Mouse (Mus musculus): Measurements from ENCODE around the gene Kpna2. TPM values are rescaled to one million over a fixed set of nuclear protein-coding genes. Genes with fewer than 3 reads are reported as not detected.

The Kpna2 gene
- 212 and 245 TPM in 2 replicates for total RNA-seq (2012; rRNA removed)

GRCm38 (mm10) chr11:106999151-106999948 is at the start of gene Kpna2:
Gene Kpna2, minus strand, starts transcription at chr11:106999541.
- peak within 1 kb of the TSS; percentile 78 for H3K27ac ChIP-seq (ENCODE audit: insufficient read depth, low read depth, low read length, poor library complexity, severe bottlenecking)
- H3K36me3 ChIP-seq (ENCODE audit: control insufficient read depth, insufficient read depth, low read length, poor library complexity, severe bottlenecking), result peaks cover 30% of the 10 kb centered on the region
- H3K9me3 ChIP-seq (ENCODE audit: control insufficient read depth, insufficient read depth, low read depth, low read length), result no peaks in the 10 kb centered on the region
- DNase-seq (ENCODE audit: low read depth, low spot score), result peak; percentile 96
- peak within 1 kb of the TSS; percentile 88 to 96 for H3K4me3 ChIP-seq (ENCODE audit: insufficient read depth in 1 of 2, low read depth in 1 of 2, low read length in 2 of 2, poor library complexity in 1 of 2, severe bottlenecking in 1 of 2)
- in situ Hi-C loops (cut with MboI; ENCODE audit: low sequenced_read_pairs in 2 of 2, unreplicated experiment in 2 of 2), result no loop called here
- peaks cover 2 to 7% of the 10 kb centered on the region in 2 experiments; a peak in 3 of 4 replicates for H3K4me1 ChIP-seq (ENCODE audit: control insufficient read depth in 2 of 2, insufficient read depth in 2 of 2, low read length in 2 of 2, poor library complexity in 1 of 2)
- TF ChIP-seq HCFC1 (IDR thresholded peaks at IDR 0.05; ENCODE audit: borderline replicate concordance, insufficient read depth, low read length) (no peak; the same call in 1 of the 2 replicates), ZNF384 (IDR thresholded peaks at IDR 0.05; ENCODE audit: low read depth, low read length) (peak; percentile 100), CHD2 (IDR thresholded peaks at IDR 0.05; ENCODE audit: low read depth, low read length) (peak; percentile 96), MAFK (IDR thresholded peaks at IDR 0.05; ENCODE audit: insufficient read depth, low read depth, low read length) (no peak), ZC3H11A (IDR thresholded peaks at IDR 0.05; ENCODE audit: borderline replicate concordance, low read depth, low read length) (no peak)
- peak within 1 kb of the TSS; percentile 98 for H3K9ac ChIP-seq (ENCODE audit: insufficient read depth, low read depth, low read length, poor library complexity, severe bottlenecking)

GRCm38 (mm10) chr11:107046766-107047620 is 47.7 kb upstream of the Kpna2 start:
- H3K4me3 ChIP-seq (ENCODE audit: insufficient read depth in 1 of 2, low read depth in 1 of 2, low read length in 2 of 2, poor library complexity in 1 of 2, severe bottlenecking in 1 of 2), result no peak overlapping the region
- H3K4me1 ChIP-seq (ENCODE audit: control insufficient read depth in 2 of 2, insufficient read depth in 2 of 2, low read length in 2 of 2, poor library complexity in 1 of 2), result 0 out of 4 replicates have a peak, but pooled peaks cover 0 to 4% of the 10 kb centered on the region in 2 experiments
- H3K36me3 ChIP-seq (ENCODE audit: control insufficient read depth, insufficient read depth, low read length, poor library complexity, severe bottlenecking), result peaks cover 31% of the 10 kb centered on the region
- H3K9ac ChIP-seq (ENCODE audit: insufficient read depth, low read depth, low read length, poor library complexity, severe bottlenecking), result no peak overlapping the region
- no peak overlapping the region for H3K27ac ChIP-seq (ENCODE audit: insufficient read depth, low read depth, low read length, poor library complexity, severe bottlenecking)
- no peaks in the 10 kb centered on the region for H3K9me3 ChIP-seq (ENCODE audit: control insufficient read depth, insufficient read depth, low read depth, low read length)
- TF ChIP-seq ZNF384 (IDR thresholded peaks at IDR 0.05; ENCODE audit: low read depth, low read length) (no peak), CHD2 (IDR thresholded peaks at IDR 0.05; ENCODE audit: low read depth, low read length) (no peak), HCFC1 (IDR thresholded peaks at IDR 0.05; ENCODE audit: borderline replicate concordance, insufficient read depth, low read length) (no peak), MAFK (IDR thresholded peaks at IDR 0.05; ENCODE audit: insufficient read depth, low read depth, low read length) (no peak), ZC3H11A (IDR thresholded peaks at IDR 0.05; ENCODE audit: borderline replicate concordance, low read depth, low read length) (no peak)
- in situ Hi-C loops (cut with MboI; ENCODE audit: low sequenced_read_pairs in 2 of 2, unreplicated experiment in 2 of 2), result no loop called here
- DNase-seq (ENCODE audit: low read depth, low spot score), result no peak

GRCm38 (mm10) chr11:107045546-107045945 is 46.2 kb upstream of the Kpna2 start:
- no peak for DNase-seq (ENCODE audit: low read depth, low spot score)
- peaks cover 32% of the 10 kb centered on the region for H3K36me3 ChIP-seq (ENCODE audit: control insufficient read depth, insufficient read depth, low read length, poor library complexity, severe bottlenecking)
- H3K27ac ChIP-seq (ENCODE audit: insufficient read depth, low read depth, low read length, poor library complexity, severe bottlenecking), result no peak overlapping the region
- no peak overlapping the region for H3K4me3 ChIP-seq (ENCODE audit: insufficient read depth in 1 of 2, low read depth in 1 of 2, low read length in 2 of 2, poor library complexity in 1 of 2, severe bottlenecking in 1 of 2)
- no peaks in the 10 kb centered on the region for H3K4me1 ChIP-seq (ENCODE audit: control insufficient read depth in 2 of 2, insufficient read depth in 2 of 2, low read length in 2 of 2, poor library complexity in 1 of 2)
- H3K9me3 ChIP-seq (ENCODE audit: control insufficient read depth, insufficient read depth, low read depth, low read length), result no peaks in the 10 kb centered on the region
- H3K9ac ChIP-seq (ENCODE audit: insufficient read depth, low read depth, low read length, poor library complexity, severe bottlenecking), result no peak overlapping the region
- TF ChIP-seq CHD2 (IDR thresholded peaks at IDR 0.05; ENCODE audit: low read depth, low read length), result no peak
- no peak for TF ChIP-seq ZC3H11A (IDR thresholded peaks at IDR 0.05; ENCODE audit: borderline replicate concordance, low read depth, low read length)
- TF ChIP-seq MAFK (IDR thresholded peaks at IDR 0.05; ENCODE audit: insufficient read depth, low read depth, low read length), result no peak
- TF ChIP-seq HCFC1 (IDR thresholded peaks at IDR 0.05; ENCODE audit: borderline replicate concordance, insufficient read depth, low read length), result no peak
- TF ChIP-seq ZNF384 (IDR thresholded peaks at IDR 0.05; ENCODE audit: low read depth, low read length), result no peak
- in situ Hi-C loops (cut with MboI; ENCODE audit: low sequenced_read_pairs in 2 of 2, unreplicated experiment in 2 of 2), result no loop called here

- Histone ChIP-seq H3K36me3 (ENCODE audit: control insufficient read depth, insufficient read depth, low read length, poor library complexity, severe bottlenecking) (peaks cover 39% of the 10 kb centered on the region), H3K9ac (ENCODE audit: insufficient read depth, low read depth, low read length, poor library complexity, severe bottlenecking) (no peak overlapping the region), H3K4me1 (ENCODE audit: control insufficient read depth in 2 of 2, insufficient read depth in 2 of 2, low read length in 2 of 2, poor library complexity in 1 of 2) (no peaks in the 10 kb centered on the region), H3K4me3 (ENCODE audit: insufficient read depth in 1 of 2, low read depth in 1 of 2, low read length in 2 of 2, poor library complexity in 1 of 2, severe bottlenecking in 1 of 2) (no peak overlapping the region), H3K9me3 (ENCODE audit: control insufficient read depth, insufficient read depth, low read depth, low read length) (no peaks in the 10 kb centered on the region), H3K27ac (ENCODE audit: insufficient read depth, low read depth, low read length, poor library complexity, severe bottlenecking) (no peak overlapping the region)
- TF ChIP-seq MAFK (IDR thresholded peaks at IDR 0.05; ENCODE audit: insufficient read depth, low read depth, low read length), result peak; percentile 84
- no peak for TF ChIP-seq CHD2 (IDR thresholded peaks at IDR 0.05; ENCODE audit: low read depth, low read length)
- in situ Hi-C loops (cut with MboI; ENCODE audit: low sequenced_read_pairs in 2 of 2, unreplicated experiment in 2 of 2), result no loop called here
- DNase-seq (ENCODE audit: low read depth, low spot score), result peak; percentile 78
Measured at GRCm38 (mm10) chr11:107044321-107044720, 45.0 kb upstream of the Kpna2 start.

All from ES-E14 (cell line).